Mouse (Mus musculus): ENCODE measurements at regions not wholly inside any gene's neighbourhood (a gene's known extent, or its start where the extent isn't known, plus 50 kb on each side); places are given as distances from the start of the nearest gene placed in this dataset.

DNA sequence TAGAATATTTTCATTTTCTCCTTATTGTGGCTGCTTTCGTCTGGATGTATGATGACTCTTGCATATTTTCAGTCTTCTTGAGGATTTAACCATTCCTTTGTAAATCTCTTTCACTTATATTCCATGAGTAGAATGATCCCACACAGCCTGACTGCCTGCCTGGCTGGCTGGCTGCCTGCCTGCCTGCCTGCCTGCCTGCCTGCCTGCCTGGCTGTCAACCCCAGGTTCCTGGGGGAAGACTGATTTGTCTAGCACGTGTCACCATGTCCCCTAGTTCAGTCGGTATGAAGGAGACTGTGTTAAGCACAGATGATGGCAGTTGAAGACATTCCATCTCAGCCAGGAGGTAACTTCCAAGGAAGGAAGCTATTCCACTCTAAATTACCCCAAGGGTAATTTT lies 370.8 kb downstream of the Nkx6-1 start:
- DNase-seq, result no peak

DNA sequence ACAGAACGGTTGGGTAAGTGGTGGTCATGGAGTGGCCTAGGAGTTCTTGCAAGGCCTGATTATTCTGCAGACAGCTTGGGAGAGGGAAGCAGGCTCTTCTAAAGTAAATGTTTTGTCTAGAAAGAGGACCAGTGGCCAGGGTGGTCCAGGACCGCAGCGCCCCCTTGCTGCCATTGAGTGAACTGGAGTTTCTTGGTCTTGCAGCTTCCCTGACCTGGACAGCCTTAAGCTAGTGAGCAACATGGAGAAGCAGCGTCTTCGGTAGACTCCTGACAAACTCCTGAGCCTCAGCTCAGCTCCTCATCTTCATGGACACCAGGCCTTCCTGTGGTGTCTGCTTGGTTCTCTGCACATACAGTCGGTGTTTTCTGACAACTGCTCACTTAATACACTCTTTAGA lies 376.4 kb downstream of the Nkx6-1 start:
- DNase-seq, result peak; percentile 46

DNA sequence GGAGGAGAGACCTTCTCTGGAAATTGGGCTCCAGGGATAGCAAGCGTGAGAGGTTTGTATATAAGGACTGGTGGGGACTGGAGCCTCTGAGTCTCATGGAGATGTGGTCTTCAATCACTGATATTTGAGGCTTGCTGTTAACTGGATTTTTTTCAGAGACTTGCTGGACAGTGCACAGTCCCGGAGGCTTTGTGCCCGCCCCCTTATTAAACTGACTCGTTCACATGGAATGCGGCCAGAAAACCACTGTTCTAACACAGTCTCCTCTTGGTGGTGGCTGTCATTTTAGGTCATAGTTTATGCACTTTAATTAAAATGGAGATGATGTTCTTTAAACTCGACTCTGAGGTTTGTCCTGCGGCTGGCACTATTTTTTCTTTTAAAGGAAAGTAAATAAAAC lies 378.9 kb downstream of the Nkx6-1 start:
- DNase-seq, result no peak

DNA sequence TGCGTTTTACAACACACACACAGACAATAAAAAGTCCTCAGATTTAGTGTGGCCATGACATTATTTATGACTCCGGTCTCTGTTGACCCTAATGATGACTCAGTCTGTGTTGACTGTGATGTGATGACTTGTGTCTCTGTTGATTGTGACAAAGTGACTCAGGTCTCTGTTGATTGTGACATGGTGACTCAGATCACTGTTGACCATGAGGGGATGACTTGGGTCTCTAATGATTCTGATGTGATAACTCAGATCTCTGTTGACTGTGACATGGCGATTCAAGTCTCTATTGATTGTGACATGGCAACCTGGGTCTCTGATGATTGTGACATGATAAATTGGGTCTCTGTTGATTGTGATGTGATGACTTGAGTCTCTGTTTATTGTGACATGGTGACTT lies 405.0 kb downstream of the Gpat3 start:
- no peak for DNase-seq

DNA sequence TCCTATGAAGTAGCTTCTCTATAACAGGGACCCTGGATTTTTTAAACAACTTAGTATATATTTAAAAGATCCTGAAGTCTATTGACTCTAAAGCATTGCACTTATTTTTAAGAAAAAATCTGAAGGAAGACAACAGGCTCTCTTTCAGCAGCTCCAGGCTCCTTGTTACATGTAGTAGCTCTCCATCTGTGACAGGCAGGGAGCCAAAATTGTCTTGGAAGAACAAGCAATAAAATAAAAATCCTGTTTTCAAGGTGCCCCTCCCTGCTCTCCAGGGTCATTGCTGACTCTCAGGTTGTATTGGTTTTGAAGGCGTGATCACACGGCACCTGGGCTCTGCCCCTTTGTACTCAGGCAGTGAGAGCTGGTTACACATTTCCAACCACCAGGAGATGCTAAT lies 397.1 kb downstream of the Gpat3 start:
- DNase-seq, result no peak

DNA sequence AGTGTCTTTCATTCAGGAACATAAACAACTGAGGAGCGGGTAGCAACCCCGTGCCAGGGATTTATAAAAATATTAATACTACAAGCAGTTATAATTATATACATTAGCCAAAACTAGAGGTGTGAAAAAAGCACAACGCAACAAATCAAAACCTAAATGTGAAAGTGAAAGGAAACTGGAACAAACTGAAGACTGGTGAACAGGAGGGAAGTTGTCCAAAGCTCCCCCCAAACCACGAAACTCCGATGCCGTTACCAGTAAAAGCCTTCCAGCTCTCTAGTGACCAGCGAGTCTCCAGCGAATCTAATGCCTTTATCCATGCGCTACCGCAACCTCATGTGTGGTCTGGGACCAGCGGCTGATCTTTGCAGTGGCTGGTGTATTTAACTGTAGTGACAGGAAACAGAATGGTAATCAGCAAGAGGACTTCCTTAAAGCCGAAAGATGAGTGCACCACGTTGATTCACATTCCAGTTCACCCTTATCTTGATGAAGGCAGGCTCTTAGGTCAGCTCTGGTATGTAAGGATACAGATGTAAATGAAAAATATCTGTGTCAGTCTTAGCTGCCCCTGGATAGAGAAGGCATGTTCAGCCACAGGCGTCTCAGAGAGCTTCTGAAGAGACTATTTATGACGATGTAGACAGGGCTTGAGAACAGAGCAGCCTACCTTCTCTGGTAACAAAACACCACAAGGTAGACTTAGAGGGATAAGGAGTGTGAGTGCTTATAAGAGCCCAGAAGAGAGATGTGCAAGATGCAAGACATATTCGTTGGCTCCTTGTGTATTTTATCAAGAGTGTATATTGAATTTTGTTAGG lies 394.0 kb downstream of the Gpat3 start:
- DNase-seq, result no peak

DNA sequence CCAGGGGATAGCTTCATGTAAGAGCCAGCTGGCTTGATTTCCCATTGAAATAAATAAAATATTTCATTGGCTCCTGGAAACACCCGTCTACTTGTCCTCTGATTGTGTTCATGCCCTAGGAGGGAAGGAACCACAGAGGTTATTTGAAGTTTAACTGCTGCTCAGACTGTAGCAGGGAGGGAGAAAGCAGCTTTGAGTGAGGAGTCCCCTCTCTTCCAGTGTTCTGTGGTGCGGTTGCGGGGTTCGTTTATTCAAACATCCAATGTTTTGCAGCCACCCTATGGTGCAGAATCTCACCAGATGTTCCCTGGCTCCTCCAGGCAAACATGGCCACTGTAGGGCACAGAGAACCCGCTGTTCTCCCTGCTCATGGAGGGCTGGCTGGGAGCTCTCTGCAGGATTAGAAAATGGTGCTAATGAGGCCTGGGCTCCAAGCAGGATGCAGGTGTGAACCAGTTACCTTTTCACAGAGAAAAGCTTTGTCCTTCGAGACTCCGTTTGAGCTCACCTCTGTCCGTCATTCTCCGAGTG lies 390.7 kb downstream of the Gpat3 start:
- no peak for DNase-seq

DNA sequence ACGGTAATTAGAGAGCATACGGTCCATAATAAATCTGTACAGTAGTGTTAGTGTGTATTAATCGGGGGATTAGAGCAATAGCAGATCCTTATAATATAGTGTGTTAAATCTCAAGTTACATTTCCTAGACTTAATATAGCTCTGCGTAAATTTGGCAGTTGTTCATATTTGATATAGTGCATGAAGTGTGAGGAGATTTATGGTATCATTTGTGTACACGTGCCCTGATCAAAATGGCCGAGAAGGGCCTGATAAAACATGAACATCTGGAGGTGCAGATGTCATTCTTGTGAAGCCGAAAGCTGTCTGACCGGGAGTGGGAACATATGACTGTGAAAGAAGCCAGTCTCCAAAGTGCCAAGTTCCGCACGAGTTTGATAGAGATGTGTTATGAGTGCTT lies 376.9 kb downstream of the Gpat3 start:
- DNase-seq, result no peak

DNA sequence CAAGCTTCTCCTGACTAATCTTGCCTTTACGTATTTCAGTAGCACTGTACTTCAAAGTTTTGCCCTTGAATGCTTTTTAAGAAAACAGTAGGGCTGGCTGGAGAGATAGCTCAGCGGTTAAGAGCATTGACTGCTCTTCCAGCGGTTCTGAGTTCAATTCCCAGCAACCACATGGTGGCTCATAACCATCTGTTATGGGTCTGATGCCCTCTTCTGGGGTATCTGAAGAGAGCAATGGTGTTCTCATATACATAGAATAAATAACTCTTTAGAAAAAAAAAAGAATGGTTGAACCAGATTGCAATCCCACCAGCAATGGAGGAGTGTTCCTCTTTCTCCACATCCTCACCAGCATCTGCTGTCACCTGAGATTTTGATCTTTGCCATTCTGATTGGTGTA lies 372.6 kb downstream of the Gpat3 start:
- no peak for DNase-seq

DNA sequence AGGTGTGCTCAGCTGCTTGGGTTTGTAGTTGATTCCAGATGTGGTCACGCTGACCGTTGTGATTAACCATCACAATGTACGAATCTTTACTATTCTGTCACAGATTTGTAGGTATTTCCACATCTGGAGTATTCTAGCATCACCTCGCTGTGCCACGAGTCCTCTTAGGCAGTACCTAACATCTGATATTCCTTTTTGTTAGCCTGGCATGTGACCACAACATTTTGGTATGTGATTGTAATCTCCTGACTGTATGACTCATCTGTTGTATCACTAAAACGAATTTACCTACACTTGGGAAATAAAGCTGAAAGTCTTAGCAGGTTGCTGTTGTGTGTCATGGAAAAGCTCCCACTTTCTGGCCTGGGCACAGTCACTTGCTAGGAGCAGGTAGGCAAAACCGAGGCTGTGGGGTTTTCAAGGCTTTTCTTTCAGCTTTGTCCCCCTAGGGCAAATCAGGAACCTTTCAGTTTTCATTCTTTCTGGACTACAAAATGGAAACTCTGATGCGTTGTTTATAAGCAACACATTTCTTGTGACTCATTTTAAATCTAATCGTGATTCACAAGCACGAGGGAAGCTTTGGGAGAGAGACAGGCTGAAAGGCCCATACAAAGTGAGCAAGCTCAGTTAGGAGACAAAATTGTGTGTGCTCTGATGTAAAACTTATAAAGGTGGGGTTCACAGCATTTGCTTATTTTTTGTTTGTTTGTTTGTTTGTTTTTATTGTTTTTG lies 371.5 kb downstream of the Gpat3 start:
- DNase-seq, result no peak

DNA sequence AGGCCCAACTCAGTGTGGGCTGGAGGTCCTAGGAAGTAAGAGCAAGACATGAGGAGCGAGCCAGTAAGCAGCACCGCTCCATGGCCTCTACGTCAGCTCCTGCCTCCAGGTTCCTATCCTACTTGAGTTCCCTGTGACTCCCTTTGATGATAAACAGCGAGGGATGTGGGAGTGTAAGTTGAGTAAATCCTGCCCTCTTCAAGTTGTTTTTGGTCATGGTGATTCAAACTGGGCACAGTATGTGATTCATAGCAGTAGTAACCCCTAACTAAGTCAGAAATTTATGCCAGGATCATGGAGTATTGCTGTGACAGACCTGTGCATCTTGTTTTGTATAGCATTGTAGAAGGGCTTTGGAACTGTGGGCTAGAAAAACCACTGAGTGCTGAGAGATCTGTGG lies 366.5 kb downstream of the Gpat3 start:
- no peak for DNase-seq

DNA sequence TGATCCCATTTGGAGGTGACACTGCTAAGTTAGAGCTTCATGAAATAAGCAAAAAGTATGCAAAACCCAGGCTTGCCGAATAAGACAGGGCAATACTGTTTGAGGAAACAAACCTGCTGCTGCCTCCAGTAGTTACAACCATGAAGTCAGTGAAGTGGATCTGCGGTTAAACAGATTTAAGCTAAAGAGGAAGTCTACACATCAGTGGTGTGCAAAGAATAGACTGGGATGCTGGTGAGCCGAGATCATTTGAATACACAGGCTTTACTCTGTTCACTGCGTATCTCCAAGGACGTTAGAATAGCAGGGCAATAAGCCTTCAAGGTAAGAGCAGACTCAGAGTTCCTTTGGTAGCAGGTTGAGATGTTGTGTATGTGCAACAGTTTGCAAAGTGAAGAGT lies 362.6 kb downstream of the Gpat3 start:
- DNase-seq, result no peak

DNA sequence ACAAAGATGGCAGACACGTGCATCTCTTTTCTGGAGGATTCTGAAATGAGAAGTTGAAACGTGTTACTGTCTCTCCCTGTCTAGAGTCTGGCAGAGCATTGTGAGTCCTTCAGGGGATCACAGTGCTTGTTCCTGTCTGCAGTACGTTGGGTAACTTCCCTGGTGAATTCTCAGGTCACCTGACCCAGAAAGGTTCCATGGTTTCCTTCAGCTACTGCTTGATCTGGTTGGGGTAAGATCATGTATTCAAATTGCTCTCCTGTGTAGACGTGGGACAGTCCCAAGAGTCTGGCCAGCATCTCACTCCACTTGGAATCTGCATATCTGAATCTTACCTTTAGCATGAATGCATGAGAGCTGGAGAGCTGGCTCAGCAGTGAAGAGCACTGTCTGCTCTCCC lies 350.0 kb downstream of the Gpat3 start:
- no peak for DNase-seq

DNA sequence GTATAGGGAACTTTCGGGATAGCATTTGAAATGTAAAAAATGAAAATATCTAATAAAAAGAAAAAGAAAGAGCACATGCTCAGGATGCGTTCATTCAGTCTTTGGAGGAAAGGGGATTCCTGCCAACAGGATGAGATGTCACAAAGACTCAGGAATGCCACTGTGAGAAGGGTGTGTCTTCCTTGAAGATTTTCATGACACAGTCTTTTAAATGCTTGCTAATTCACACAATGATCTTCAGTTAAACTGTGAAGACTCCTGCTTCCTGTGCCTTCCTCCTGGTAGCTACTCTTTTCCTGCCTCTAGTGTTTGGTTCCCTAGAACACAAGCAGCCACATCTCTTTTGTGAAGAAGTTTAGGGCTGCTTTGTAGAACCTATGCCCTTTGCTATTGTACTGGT lies 345.5 kb downstream of the Gpat3 start:
- no peak for DNase-seq

DNA sequence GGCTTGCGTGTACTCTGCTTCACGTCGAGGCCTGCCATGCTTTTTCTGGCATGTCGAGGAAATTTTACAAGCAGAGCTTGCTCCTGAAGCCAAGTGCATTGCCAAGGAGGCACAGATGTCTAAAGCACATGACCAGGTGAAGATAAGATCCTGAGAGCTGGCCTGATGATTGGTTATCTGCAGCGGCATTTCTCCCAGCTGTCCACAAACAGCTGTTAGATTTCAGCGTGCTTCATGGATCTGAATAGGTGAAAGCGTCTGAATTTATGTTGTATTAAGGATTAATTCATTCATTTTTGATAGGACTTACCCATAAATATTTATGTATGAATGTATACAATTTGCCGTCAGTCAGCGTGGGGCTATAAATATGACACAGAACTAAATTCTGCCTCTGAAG lies 327.7 kb downstream of the Gpat3 start:
- DNase-seq, result no peak

DNA sequence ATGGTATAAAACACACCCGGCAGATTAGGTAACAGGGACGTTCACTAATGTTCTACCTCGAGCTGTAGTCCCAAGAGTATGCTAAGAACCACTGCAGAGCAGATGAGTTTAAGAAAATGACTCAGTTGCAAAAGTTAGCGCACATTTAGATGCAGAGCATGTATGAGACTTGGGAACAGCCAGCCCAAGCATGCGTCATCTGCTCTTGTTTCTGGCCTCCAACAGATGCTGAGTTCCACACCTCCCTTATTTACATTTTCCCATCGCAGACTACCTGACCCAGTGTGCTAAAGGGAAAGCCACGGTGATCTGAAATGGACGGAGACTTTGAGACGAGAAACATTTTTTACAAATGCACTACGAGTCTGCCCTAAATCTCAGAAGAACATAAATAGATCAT lies 327.3 kb downstream of the Gpat3 start:
- no peak for DNase-seq

DNA sequence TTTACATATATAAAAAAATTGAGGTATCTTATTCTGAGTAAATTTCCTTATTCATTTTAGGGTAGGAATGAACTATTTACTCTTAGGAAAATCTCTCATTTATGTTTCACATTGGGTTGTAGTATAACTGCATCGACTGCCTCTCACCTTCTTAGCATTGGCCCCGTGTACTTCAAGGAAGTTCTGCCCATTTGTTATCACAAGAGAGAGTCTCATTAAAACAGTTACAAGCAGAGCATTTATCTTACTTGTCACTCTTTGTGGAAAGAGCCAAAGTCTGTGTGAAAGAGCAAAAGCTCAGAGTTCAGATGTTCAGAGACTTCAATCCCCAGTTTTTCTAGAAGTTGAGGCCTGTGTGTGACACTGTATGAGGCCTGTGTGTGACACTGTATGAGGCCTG lies 323.6 kb downstream of the Gpat3 start:
- no peak for DNase-seq

DNA sequence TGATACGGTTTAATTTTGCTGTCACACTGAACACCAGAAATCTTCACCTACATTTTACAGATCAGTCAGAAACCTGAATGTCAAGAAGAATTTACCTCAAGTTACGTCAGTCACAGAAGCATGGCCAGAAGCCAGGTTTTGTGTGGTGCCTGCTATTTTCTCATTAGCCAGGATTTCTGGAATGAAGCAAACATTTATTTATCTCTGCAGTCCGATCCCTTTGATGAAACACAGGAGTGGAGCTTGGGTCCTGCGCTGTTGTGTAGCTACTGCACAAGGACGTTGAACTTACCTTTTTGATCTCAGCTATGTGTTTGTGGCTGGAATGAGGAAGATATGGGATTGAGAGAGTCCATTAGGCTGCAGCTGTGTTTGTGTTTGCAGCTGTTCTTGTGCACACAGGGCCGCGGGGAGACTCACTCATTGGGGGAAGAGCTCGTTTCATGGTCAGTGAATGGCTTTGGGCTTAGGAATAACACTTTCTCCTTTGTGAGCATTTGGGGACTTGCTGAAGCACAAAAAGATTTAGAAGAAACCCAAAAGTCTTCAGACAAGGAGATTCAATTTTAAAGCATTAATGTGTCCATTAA lies 318.2 kb downstream of the Gpat3 start:
- DNase-seq, result peak; percentile 34

DNA sequence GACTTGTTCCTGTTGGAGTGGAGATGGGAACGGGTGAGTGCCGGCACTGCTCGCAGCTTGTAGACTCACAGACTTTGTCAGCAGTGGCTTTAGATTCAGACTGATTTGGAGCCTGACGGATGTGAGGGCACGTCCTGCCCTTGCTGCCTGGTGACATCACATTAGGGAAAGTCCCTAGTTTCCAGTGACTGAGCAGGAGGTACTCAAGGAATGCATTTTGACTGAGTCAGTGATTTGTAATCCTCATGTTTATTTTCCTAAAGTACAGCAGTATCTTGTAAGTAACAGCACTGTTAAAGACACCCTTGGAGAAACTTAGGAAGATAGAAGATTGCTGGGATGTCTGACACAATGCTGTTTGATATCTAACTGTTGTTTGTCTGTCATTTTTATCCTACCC lies 317.6 kb downstream of the Gpat3 start:
- peak; percentile 28 for DNase-seq

DNA sequence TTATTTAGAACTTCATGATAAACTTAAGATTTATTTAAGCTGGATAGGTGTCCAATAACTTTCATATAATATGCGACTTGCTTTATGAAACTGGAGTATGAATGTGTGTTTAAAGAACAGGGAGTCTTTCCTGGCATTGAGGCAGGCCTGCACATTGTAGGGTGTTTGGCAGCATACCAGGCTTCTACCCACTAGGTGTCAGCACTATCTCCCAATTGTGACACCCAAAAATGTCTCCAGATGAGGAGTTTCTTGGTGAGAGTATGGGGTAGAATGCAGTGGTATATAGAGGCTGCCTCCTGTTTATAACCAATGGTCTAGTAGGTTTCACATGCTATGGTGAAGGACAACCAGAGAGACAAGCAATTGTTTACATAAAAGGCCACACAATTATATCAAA lies 311.9 kb downstream of the Gpat3 start:
- no peak for DNase-seq

DNA sequence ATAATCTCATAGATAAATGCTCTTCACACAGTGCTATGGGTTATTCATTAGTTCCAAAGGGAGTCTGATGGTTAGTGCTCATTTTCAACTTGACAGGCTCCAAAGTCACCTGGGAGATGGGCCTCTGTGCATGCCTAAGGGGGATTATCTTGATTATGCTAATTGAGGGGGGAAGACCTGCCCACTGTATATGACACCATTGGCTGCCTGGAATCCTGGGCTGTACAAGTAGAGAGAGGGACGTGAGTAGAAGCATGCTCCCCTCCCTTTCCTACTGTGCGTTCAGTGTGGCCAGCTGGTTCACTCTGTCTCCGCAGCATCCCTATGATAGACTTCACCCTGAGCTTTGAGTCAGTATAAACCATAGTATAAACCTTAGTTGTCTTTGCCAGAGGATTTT lies 300.8 kb downstream of the Gpat3 start:
- DNase-seq, result no peak

DNA sequence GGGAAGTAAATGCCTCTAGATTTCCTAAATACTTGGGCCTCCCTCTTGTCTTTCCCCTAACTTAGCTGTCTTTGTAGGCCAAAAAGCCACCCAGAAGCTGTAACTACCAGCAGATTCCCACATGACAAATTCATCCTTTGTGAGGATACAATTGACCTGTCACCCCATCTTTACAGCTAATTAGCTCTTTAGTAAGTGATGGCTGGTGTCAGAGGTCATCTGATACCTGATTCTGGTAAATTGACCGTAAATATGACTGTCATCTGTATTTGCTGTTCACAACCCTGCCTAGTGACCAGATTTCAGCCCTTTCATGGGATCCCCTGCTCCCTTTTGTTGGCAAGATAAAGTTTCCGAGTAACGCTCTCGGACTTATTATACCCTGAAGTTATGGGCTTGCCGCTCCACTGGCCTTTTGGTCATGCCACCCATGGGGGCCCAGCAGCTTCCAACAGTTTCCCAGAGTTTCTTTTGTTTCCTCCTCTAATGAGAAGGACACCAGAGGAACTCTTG lies 279.5 kb downstream of the Gpat3 start:
- DNase-seq, result no peak

DNA sequence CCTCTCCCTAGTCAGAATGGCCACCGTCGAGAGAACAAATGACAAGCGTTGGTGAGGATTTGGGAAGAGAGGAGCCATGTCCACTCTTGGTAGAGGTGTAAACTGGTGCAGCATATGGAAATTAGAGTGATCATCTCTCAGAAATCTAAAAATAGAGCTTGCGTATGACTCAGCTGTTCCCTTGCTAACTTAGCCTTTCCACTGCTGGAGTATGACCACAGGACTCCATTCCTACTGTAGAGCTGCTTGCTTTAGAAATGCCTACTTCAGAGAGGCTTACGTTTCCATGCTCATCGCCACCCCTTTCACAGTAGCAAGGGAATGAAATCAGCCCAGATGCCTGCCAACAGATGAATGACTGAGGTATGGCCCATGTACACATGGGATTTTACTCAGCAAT lies 277.4 kb downstream of the Gpat3 start:
- DNase-seq, result no peak
